Mouse (Mus musculus): ENCODE results near the gene Hyal3. TPM values are rescaled to one million over a fixed set of nuclear protein-coding genes. Genes with fewer than 3 reads are reported as not detected.
"Not testable (repeated sequence)": the region's sequence is repeated elsewhere in the genome, so short reads cannot be mapped to it uniquely, and the experiment has no call there.

Gene Hyal3
- polyA plus RNA-seq, 1 experiment from 2014 or later = 0.66 TPM

GRCm38 (mm10) chr9:107563029-107563581 lies 17.5 kb upstream of the Hyal3 start, which contains the start of gene Tusc2:
TSS of gene Tusc2 (plus strand) at chr9:107563255.
- Histone ChIP-seq H3K9ac (replicated peaks; ENCODE audit: low read length) (peak within 1 kb of the TSS; percentile 72), H3K27ac (replicated peaks; ENCODE audit: low read depth, low read length) (no peak within 1 kb of the TSS), H3K9me3 (replicated peaks; ENCODE audit: control insufficient read depth, low read length) (no peaks in the 10 kb centered on the region), H3K27me3 (ENCODE audit: control insufficient read depth, insufficient read depth, low read length) (no peaks in the 10 kb centered on the region), H3K4me1 (ENCODE audit: control insufficient read depth, insufficient read depth, low read length) (0 out of 2 replicates have a peak, but pooled peaks cover 3% of the 10 kb centered on the region), H3K4me2 (ENCODE audit: low read depth, low read length) (peak within 1 kb of the TSS; percentile 74), H3K4me3 (ENCODE audit: low read depth, low read length) (peak within 1 kb of the TSS; percentile 93), H3K36me3 (replicated peaks; ENCODE audit: control insufficient read depth, insufficient read depth, low read depth, low read length) (peaks cover 12% of the 10 kb centered on the region)
- ATAC-seq (replicated peaks; ENCODE audit: insufficient number of reproducible peaks, low FRiP score, low TSS enrichment, low read depth) (peak; percentile 91), DNase-seq (ENCODE audit: low spot score) (peak; percentile 94)
- under 1% methylated on average over 45 of the region's 46 CpGs for WGBS

GRCm38 (mm10) chr9:107565556-107565955 lies 15.1 kb upstream of the Hyal3 start:
- H3K27me3 ChIP-seq (ENCODE audit: control insufficient read depth, insufficient read depth, low read length); H3K27ac ChIP-seq (replicated peaks; ENCODE audit: low read depth, low read length); DNase-seq (ENCODE audit: low spot score); H3K4me2 ChIP-seq (ENCODE audit: low read depth, low read length); H3K36me3 ChIP-seq (replicated peaks; ENCODE audit: control insufficient read depth, insufficient read depth, low read depth, low read length); H3K4me1 ChIP-seq (ENCODE audit: control insufficient read depth, insufficient read depth, low read length); H3K4me3 ChIP-seq (ENCODE audit: low read depth, low read length); H3K9ac ChIP-seq (replicated peaks; ENCODE audit: low read length); ATAC-seq (replicated peaks; ENCODE audit: insufficient number of reproducible peaks, low FRiP score, low TSS enrichment, low read depth); H3K9me3 ChIP-seq (replicated peaks; ENCODE audit: control insufficient read depth, low read length): not testable (repeated sequence)
- 50% methylated on average over 5 of the region's 5 CpGs for WGBS

GRCm38 (mm10) chr9:107566041-107566709 lies 14.4 kb upstream of the Hyal3 start:
- ATAC-seq (replicated peaks; ENCODE audit: insufficient number of reproducible peaks, low FRiP score, low TSS enrichment, low read depth) (no peak), DNase-seq (ENCODE audit: low spot score) (peak; percentile 82)
- H3K9ac ChIP-seq (replicated peaks; ENCODE audit: low read length) = no peak overlapping the region
- H3K4me1 ChIP-seq (ENCODE audit: control insufficient read depth, insufficient read depth, low read length) = 0 out of 2 replicates have a peak, but pooled peaks cover 6% of the 10 kb centered on the region
- peak overlapping the region; percentile 23; the same call in 1 of the 2 replicates for H3K27ac ChIP-seq (replicated peaks; ENCODE audit: low read depth, low read length)
- peaks cover 7% of the 10 kb centered on the region for H3K36me3 ChIP-seq (replicated peaks; ENCODE audit: control insufficient read depth, insufficient read depth, low read depth, low read length)
- H3K4me2 ChIP-seq (ENCODE audit: low read depth, low read length) = no peak overlapping the region
- no peak overlapping the region for H3K4me3 ChIP-seq (ENCODE audit: low read depth, low read length)
- WGBS = 62% methylated on average over 15 of the region's 15 CpGs
- H3K9me3 ChIP-seq (replicated peaks; ENCODE audit: control insufficient read depth, low read length) = no peaks in the 10 kb centered on the region
- no peaks in the 10 kb centered on the region for H3K27me3 ChIP-seq (ENCODE audit: control insufficient read depth, insufficient read depth, low read length)

GRCm38 (mm10) chr9:107566855-107567254 lies 13.8 kb upstream of the Hyal3 start:
- 41% methylated on average over 3 of the region's 3 CpGs for WGBS
- H3K27ac ChIP-seq (replicated peaks; ENCODE audit: low read depth, low read length) = peak overlapping the region; percentile 36; the same call in 1 of the 2 replicates
- DNase-seq (ENCODE audit: low spot score) = no peak
- no peaks in the 10 kb centered on the region for H3K27me3 ChIP-seq (ENCODE audit: control insufficient read depth, insufficient read depth, low read length)
- peak overlapping the region; percentile 51; the same call in 1 of the 2 replicates for H3K4me2 ChIP-seq (ENCODE audit: low read depth, low read length)
- 0 out of 2 replicates have a peak, but pooled peaks cover 6% of the 10 kb centered on the region for H3K4me1 ChIP-seq (ENCODE audit: control insufficient read depth, insufficient read depth, low read length)
- H3K9me3 ChIP-seq (replicated peaks; ENCODE audit: control insufficient read depth, low read length) = no peaks in the 10 kb centered on the region
- no peak overlapping the region for H3K9ac ChIP-seq (replicated peaks; ENCODE audit: low read length)
- no peak for ATAC-seq (replicated peaks; ENCODE audit: insufficient number of reproducible peaks, low FRiP score, low TSS enrichment, low read depth)
- no peak overlapping the region for H3K4me3 ChIP-seq (ENCODE audit: low read depth, low read length)
- H3K36me3 ChIP-seq (replicated peaks; ENCODE audit: control insufficient read depth, insufficient read depth, low read depth, low read length) = peaks cover under 1% of the 10 kb centered on the region

GRCm38 (mm10) chr9:107567702-107568319 lies 12.8 kb upstream of the Hyal3 start, which contains the start of gene Hyal2:
TSS of gene Hyal2 (plus strand) at chr9:107567945.
- peak within 1 kb of the TSS; percentile 51 for H3K4me2 ChIP-seq (ENCODE audit: low read depth, low read length)
- no peaks in the 10 kb centered on the region for H3K27me3 ChIP-seq (ENCODE audit: control insufficient read depth, insufficient read depth, low read length)
- peak within 1 kb of the TSS; percentile 86 for H3K4me3 ChIP-seq (ENCODE audit: low read depth, low read length)
- H3K9me3 ChIP-seq (replicated peaks; ENCODE audit: control insufficient read depth, low read length) = no peaks in the 10 kb centered on the region
- DNase-seq (ENCODE audit: low spot score) (no peak), ATAC-seq (replicated peaks; ENCODE audit: insufficient number of reproducible peaks, low FRiP score, low TSS enrichment, low read depth) (no peak)
- 0 out of 2 replicates have a peak, but pooled peaks cover 6% of the 10 kb centered on the region for H3K4me1 ChIP-seq (ENCODE audit: control insufficient read depth, insufficient read depth, low read length)
- peak within 1 kb of the TSS; percentile 66 for H3K27ac ChIP-seq (replicated peaks; ENCODE audit: low read depth, low read length)
- peak within 1 kb of the TSS; percentile 87 for H3K9ac ChIP-seq (replicated peaks; ENCODE audit: low read length)
- 4% methylated on average over 18 of the region's 18 CpGs for WGBS
- peaks cover 5% of the 10 kb centered on the region for H3K36me3 ChIP-seq (replicated peaks; ENCODE audit: control insufficient read depth, insufficient read depth, low read depth, low read length)

- Histone ChIP-seq H3K4me3 (ENCODE audit: low read depth, low read length) (peak overlapping the region; percentile 86), H3K36me3 (replicated peaks; ENCODE audit: control insufficient read depth, insufficient read depth, low read depth, low read length) (peaks cover 5% of the 10 kb centered on the region), H3K4me2 (ENCODE audit: low read depth, low read length) (peak overlapping the region; percentile 51), H3K27ac (replicated peaks; ENCODE audit: low read depth, low read length) (peak overlapping the region; percentile 66; the same call in 1 of the 2 replicates), H3K9me3 (replicated peaks; ENCODE audit: control insufficient read depth, low read length) (no peaks in the 10 kb centered on the region), H3K4me1 (ENCODE audit: control insufficient read depth, insufficient read depth, low read length) (0 out of 2 replicates have a peak, but pooled peaks cover 6% of the 10 kb centered on the region), H3K9ac (replicated peaks; ENCODE audit: low read length) (peak overlapping the region; percentile 87), H3K27me3 (ENCODE audit: control insufficient read depth, insufficient read depth, low read length) (no peaks in the 10 kb centered on the region)
- WGBS = 0% methylated on average over 41 of the region's 41 CpGs
- DNase-seq (ENCODE audit: low spot score) (peak; percentile 94), ATAC-seq (replicated peaks; ENCODE audit: insufficient number of reproducible peaks, low FRiP score, low TSS enrichment, low read depth) (peak; percentile 83)
Observed at GRCm38 (mm10) chr9:107568331-107569261, 12.0 kb upstream of the Hyal3 start.

- Histone ChIP-seq H3K9me3 (replicated peaks; ENCODE audit: control insufficient read depth, low read length) (no peaks in the 10 kb centered on the region), H3K9ac (replicated peaks; ENCODE audit: low read length) (peak overlapping the region; percentile 87), H3K4me2 (ENCODE audit: low read depth, low read length) (peak overlapping the region; percentile 51), H3K4me3 (ENCODE audit: low read depth, low read length) (peak overlapping the region; percentile 86), H3K27ac (replicated peaks; ENCODE audit: low read depth, low read length) (peak overlapping the region; percentile 66; the same call in 1 of the 2 replicates), H3K27me3 (ENCODE audit: control insufficient read depth, insufficient read depth, low read length) (no peaks in the 10 kb centered on the region), H3K36me3 (replicated peaks; ENCODE audit: control insufficient read depth, insufficient read depth, low read depth, low read length) (peaks cover 5% of the 10 kb centered on the region), H3K4me1 (ENCODE audit: control insufficient read depth, insufficient read depth, low read length) (0 out of 2 replicates have a peak, but pooled peaks cover 6% of the 10 kb centered on the region)
- under 1% methylated on average over 23 of the region's 23 CpGs for WGBS
- DNase-seq (ENCODE audit: low spot score) (no peak), ATAC-seq (replicated peaks; ENCODE audit: insufficient number of reproducible peaks, low FRiP score, low TSS enrichment, low read depth) (peak; percentile 1; the same call in 1 of the 2 replicates)
Observed at GRCm38 (mm10) chr9:107569270-107569669, 11.3 kb upstream of the Hyal3 start.
